Mouse (Mus musculus) testis, adult 2 months (tissue): ENCODE measurements around the gene A730049H05Rik. TPM values are rescaled to one million over a fixed set of nuclear protein-coding genes. Genes with fewer than 3 reads are reported as not detected.

Experiments used
- H3K27ac ChIP-seq: fragments of 200-500 bp; 2 replicates; pipeline ENCODE4 v1.5.1; 2012; ENCODE audit warnings: low read depth, low read length; ENCODE audit not compliant: control insufficient read depth, insufficient read depth
- H3K27me3 ChIP-seq: fragments of 200-500 bp; 2 replicates; pipeline ENCODE4 v1.6.1; 2012; ENCODE audit warnings: mild to moderate bottlenecking, low read length, moderate library complexity; ENCODE audit not compliant: control insufficient read depth, insufficient read depth
- H3K36me3 ChIP-seq: fragments of 200-500 bp; 2 replicates; pipeline ENCODE4 v1.6.1; 2012; ENCODE audit warnings: mild to moderate bottlenecking, low read length; ENCODE audit not compliant: control insufficient read depth, insufficient read depth
- H3K4me1 ChIP-seq: fragments of 200-500 bp; 2 replicates; pipeline ENCODE4 v1.6.1; 2012; ENCODE audit warnings: low read length; ENCODE audit not compliant: control insufficient read depth, insufficient read depth
- H3K4me3 ChIP-seq: fragments of 200-500 bp; 2 replicates; pipeline ENCODE4 v1.5.1; 2012; ENCODE audit warnings: low read depth, mild to moderate bottlenecking, low read length, moderate library complexity, mixed read lengths; ENCODE audit not compliant: control insufficient read depth
- CTCF ChIP-seq: fragments of 200-500 bp; IDR thresholded peaks from 2 replicates; pipeline ENCODE4 v1.5.1; 2012; ENCODE audit warnings: low read depth, mild to moderate bottlenecking, inconsistent platforms, low read length, moderate library complexity; ENCODE audit not compliant: control insufficient read depth, insufficient read depth, insufficient replicate concordance
- POLR2A ChIP-seq: fragments of 200-500 bp; IDR thresholded peaks from 2 replicates; pipeline ENCODE4 v1.6.1; 2012; ENCODE audit warnings: low read depth, mild to moderate bottlenecking, inconsistent platforms, low read length, moderate library complexity; ENCODE audit not compliant: control insufficient read depth
- polyA plus RNA-seq: library from polyadenylated mRNA; depleted of rRNA; stranded (reverse); fragments of >200 nt; gene quantifications from 2 replicates; pipeline ENCODE4 v1.2.3, GENCODE M21; 2012

The A730049H05Rik gene
- polyA plus RNA-seq, 1 experiment = not detected

DNA sequence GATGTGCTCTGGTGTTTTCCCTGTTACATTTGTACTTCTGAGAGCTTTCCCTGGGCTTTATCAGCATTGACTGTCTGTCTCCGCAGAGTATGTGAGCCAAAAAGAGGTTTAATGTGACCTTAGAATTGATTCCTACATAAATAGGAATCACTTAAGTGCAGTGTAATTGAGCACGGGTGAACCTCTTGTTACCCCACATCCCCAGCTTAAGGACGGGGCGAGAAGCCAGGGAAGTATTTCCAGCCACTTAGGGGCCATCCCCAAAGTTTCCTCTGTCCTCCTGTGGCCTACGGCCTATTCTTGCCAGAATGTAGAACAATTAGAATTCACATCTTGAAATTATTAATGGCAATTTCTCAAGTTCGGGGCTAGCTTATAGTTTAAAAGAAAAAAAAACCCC is 22.5 kb upstream of the A730049H05Rik start:
- TF ChIP-seq POLR2A = no peak
- TF ChIP-seq CTCF = no peak

GRCm38 (mm10) chr6:92801462-92801861 is 14.8 kb upstream of the A730049H05Rik start:
- Histone ChIP-seq H3K27ac (no peak overlapping the region), H3K36me3 (no peaks in the 10 kb centered on the region), H3K4me3 (no peak overlapping the region), H3K4me1 (no peaks in the 10 kb centered on the region), H3K27me3 (no peaks in the 10 kb centered on the region)
- no peak for TF ChIP-seq POLR2A
- no peak for TF ChIP-seq CTCF

More for the DNA sequence above, 22.5 kb upstream of the A730049H05Rik start:
- Histone ChIP-seq H3K27me3 (no peaks in the 10 kb centered on the region), H3K4me3 (no peak overlapping the region), H3K4me1 (no peaks in the 10 kb centered on the region), H3K36me3 (no peaks in the 10 kb centered on the region), H3K27ac (no peak overlapping the region)

DNA sequence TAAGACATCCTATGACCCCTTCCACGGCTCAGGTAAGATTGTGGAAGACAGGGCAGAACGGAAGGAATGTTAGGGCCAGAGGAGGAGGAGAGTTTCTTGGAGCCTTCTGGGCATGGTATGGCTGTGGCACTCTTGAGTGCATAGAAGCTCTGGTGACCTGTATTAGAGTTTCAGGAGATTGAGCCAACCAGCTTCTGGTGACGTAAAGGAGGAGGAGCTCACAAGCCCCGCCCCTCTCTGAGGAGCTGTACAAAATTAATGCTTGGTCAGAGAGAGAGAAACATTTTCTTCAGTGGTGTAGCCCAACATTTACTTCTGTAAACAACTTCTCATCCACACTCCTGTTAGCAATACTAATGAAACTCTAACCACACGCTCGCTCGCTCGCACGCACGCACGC is 13.9 kb upstream of the A730049H05Rik start:
- no peak overlapping the region for H3K27ac ChIP-seq
- TF ChIP-seq POLR2A (no peak), CTCF (no peak)
- H3K36me3 ChIP-seq = no peaks in the 10 kb centered on the region
- H3K27me3 ChIP-seq = no peaks in the 10 kb centered on the region
- no peaks in the 10 kb centered on the region for H3K4me1 ChIP-seq
- H3K4me3 ChIP-seq = no peak overlapping the region; the same call in 1 of the 2 replicates

DNA sequence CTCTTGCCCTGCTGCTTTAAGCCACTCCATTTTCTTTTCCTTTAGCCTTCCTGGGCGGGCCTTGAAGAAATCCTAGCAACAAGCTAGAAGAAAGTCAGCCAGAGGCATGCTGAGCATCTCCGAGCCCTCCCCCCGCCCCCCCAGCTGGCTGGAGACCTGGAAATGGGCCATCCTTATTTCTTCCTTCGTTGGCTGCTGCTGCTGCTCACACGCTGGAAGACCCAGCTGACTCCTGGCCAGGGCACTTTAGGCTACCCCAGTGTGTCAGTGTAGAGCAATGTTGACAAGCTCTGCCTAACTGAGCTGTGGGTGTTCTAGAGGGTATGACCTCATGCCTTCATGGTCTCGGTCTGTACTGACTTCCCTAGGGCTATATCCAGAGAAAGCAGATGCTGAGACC is 13.1 kb upstream of the A730049H05Rik start:
- Histone ChIP-seq H3K27me3 (no peaks in the 10 kb centered on the region), H3K4me3 (no peak overlapping the region), H3K36me3 (no peaks in the 10 kb centered on the region), H3K4me1 (no peaks in the 10 kb centered on the region), H3K27ac (no peak overlapping the region)
- TF ChIP-seq POLR2A (no peak), CTCF (no peak)

DNA sequence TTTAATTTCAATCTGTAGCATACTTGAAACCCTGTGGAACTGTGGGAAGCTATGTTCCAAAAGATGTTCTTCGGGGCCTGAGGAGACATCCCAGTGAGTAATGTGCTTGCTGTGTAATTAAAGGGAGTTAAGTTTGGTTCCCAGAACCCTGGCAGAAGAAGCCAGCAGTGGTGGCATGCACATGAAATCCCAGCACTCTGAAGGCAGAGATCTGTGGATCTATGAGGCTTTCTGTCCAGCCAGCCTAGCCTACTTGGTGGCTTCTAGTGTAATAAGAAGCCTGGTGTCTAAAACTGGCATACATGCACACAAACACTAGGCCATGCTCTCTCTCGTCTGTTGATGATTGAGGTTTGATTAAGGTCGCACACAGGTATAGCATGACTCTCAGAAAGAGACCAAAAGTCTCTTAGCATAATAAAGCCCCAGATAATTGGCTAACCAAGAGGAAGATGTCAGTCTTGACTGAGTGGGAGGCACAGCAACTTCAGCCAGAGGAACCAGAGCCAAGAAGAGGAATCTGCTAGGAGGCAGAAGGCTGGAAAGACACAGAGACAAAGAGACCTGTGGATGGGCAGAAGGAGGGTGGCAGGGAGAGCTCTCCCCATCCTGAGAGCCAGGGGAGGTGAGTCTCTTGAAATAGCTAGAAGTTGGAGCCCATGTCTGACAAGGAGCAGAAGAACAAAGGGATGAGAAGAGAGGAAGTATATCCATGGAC is 11.9 kb upstream of the A730049H05Rik start:
- no peak overlapping the region for H3K27ac ChIP-seq
- TF ChIP-seq POLR2A (no peak), CTCF (no peak)
- H3K27me3 ChIP-seq = no peaks in the 10 kb centered on the region
- H3K4me3 ChIP-seq = no peak overlapping the region
- no peaks in the 10 kb centered on the region for H3K4me1 ChIP-seq
- no peaks in the 10 kb centered on the region for H3K36me3 ChIP-seq

DNA sequence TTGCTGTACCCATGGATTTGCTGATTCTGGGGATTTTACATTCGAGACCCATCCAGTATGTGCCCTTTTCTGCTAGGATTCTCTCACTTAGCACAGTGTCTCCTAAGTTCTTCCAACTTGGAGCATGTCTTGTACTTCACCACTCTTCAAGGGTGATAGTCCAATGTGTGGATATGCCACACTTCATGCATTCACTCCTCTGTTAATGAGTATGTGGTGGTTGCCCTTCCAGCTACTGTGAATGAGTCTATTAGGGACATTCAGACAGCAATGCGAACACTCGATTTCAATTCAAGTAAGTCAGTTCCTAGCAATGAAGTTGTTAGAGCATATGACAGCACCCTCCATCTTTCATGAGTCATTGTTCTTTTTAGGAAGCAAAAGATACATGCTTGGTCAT is 6.5 kb upstream of the A730049H05Rik start:
- H3K4me1 ChIP-seq = no peaks in the 10 kb centered on the region
- H3K36me3 ChIP-seq = no peaks in the 10 kb centered on the region
- H3K27ac ChIP-seq = no peak overlapping the region
- no peak overlapping the region for H3K4me3 ChIP-seq
- no peaks in the 10 kb centered on the region for H3K27me3 ChIP-seq
- TF ChIP-seq CTCF = no peak
- TF ChIP-seq POLR2A = no peak

DNA sequence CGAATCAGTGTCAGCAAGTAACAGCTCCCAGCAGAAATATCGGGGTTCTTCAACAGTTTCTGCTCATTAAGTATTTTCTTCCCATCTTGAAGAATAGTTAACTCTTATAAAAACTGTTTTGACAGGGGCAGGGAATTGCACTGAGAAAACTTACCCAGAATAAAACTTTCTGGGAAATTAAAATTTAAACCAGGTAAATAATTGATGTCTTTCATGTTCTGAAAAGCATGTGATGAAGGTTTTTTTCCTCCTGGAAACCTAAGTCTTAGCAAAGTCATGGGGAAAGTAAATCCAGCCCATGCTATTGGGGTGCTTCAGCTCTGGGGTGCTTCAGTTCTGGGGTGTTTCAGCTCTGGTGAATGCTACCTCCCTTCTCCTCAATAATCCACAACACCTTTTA is 5.7 kb upstream of the A730049H05Rik start:
- no peaks in the 10 kb centered on the region for H3K4me1 ChIP-seq
- H3K27me3 ChIP-seq = no peaks in the 10 kb centered on the region
- no peak overlapping the region for H3K27ac ChIP-seq
- H3K36me3 ChIP-seq = no peaks in the 10 kb centered on the region
- TF ChIP-seq CTCF = no peak
- TF ChIP-seq POLR2A = no peak
- H3K4me3 ChIP-seq = no peak overlapping the region

- Histone ChIP-seq H3K27me3 (no peaks in the 10 kb centered on the region), H3K27ac (no peak overlapping the region), H3K36me3 (no peaks in the 10 kb centered on the region), H3K4me3 (no peak overlapping the region), H3K4me1 (no peaks in the 10 kb centered on the region)
- TF ChIP-seq POLR2A (no peak), CTCF (no peak)
Measured at GRCm38 (mm10) chr6:92811566-92811965, 4.7 kb upstream of the A730049H05Rik start.
